Mouse (Mus musculus): Measurements from ENCODE around the gene Fsip1. TPM values are rescaled to one million over a fixed set of nuclear protein-coding genes. Genes with fewer than 3 reads are reported as not detected.
A peak's percentile ranks its signal among the peaks of the same experiment; 100 is the strongest.
"Not testable (repeated sequence)": the region's sequence is repeated elsewhere in the genome, so short reads cannot be mapped to it uniquely, and the experiment has no call there.

Gene Fsip1
- not detected for total RNA-seq (2021)
- long read RNA-seq, experiment 1: 0 reads
- long read RNA-seq, experiment 2: 0 reads

DNA sequence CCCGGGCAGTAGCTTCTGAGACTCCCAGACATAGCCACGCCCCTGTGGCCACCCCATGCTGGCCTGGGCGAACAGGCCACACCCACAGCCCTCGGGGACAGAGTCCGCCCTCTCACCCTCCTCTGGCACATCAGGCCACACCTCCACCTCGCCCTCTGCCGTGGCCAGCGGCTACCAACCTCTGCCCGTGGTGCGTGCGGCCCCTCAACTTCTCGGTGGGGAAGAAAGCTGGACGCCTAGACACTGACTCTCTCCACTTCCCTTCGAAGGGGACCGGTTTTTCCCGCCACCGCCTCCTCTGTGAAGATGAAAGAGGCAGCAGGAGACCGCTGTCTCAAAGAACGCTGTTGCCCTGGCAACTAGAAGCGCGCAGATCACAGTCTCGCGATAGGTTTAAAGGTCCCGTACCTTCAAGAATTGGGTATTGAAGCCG lies at the start of gene Fsip1:
Gene Fsip1, minus strand, starts transcription at position 346 of the 433 bp plus-strand sequence.
- peak; percentile 85 for DNase-seq
- intact Hi-C loops (cut with DNase I): no loop called here
- no peak for TF ChIP-seq CTCF (IDR thresholded peaks at IDR 0.05)
- peak within 1 kb of the TSS; percentile 77 for H3K4me3 ChIP-seq
- H3K27ac ChIP-seq: no peak within 1 kb of the TSS

DNA sequence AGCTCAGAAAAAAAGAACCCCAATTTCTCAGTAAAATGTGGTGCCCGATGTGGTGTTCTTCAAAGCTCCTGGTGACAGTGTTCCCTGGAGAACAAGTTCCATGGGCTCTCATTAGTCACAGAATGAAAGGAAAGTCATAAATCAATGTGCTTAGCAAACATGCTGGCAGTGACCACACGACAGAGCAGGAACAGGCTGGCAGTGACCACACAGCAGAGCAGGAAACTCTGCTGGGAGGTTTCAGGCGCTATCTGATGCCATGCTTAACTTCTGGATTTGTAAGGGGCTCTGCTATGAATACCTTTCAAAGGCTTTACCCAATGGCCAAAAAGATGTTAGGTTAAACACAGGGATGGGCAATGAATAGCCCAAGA lies 49.7 kb upstream of the Fsip1 start:
- TF ChIP-seq CTCF (IDR thresholded peaks at IDR 0.05): no peak
- Histone ChIP-seq H3K27ac (no peak overlapping the region), H3K4me3 (no peak overlapping the region)
- intact Hi-C loops (cut with DNase I): no loop called here
- DNase-seq: no peak

DNA sequence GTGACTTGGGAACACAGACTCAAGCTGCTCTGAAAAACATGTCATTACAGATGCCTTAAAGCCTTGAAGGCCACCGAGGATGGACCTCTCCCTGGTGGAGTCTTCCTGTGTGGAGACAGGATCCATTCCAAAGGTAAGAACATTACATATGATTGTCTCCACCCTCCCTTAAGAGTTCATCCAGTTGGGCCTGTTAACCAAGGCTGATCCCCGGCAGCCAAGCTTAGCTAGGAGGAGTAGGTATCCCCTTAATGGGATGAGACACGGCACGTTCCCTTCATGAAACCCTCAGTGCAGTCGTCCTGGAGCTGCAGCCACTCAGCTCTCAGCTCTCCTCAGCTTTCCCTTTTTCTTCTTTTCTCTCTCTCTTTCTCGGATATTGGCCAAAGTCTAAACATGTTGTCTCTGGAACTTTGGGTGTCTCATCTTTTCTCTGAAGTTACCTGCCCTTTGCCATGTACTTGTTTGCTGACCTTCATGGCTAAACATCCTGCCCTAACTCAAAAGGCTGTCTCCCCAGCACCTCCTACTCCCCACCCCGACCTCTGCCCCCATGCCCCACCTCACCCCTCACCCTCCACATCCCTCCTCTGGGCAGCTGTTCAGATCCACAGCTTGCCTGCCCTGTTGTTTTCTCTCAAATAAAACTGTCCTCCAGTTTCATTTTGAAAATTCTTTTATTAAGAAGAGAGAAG lies 49.2 kb upstream of the Fsip1 start:
- no peak overlapping the region for H3K4me3 ChIP-seq
- H3K27ac ChIP-seq: no peak overlapping the region

DNA sequence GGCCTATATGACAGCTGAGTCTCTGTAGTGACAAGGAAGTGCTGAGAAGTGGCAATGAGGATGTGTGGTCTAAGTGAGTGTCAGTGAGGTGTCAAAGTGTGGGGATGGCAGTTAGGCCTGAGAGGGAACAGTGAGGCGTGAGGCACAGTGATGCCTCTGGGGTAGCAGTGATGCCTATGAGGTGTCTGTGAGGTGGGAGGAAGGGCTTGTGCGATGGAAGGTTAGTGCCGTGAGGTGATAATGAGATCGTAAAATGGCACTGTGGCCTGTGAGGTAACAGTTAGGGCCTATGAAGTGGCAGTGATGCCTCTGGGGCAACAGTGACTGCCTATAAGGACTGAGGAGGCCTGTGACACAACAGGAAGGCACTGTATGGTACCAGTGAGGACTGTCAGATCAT lies 46.7 kb upstream of the Fsip1 start:
- no peak overlapping the region for H3K27ac ChIP-seq
- no peak for TF ChIP-seq CTCF (IDR thresholded peaks at IDR 0.05)
- intact Hi-C loops (cut with DNase I): no loop called here
- no peak for DNase-seq
- H3K4me3 ChIP-seq: no peak overlapping the region

More for the DNA sequence above, 49.2 kb upstream of the Fsip1 start:
- TF ChIP-seq CTCF (IDR thresholded peaks at IDR 0.05): no peak
- DNase-seq: no peak
- intact Hi-C loops (cut with DNase I): no loop called here

DNA sequence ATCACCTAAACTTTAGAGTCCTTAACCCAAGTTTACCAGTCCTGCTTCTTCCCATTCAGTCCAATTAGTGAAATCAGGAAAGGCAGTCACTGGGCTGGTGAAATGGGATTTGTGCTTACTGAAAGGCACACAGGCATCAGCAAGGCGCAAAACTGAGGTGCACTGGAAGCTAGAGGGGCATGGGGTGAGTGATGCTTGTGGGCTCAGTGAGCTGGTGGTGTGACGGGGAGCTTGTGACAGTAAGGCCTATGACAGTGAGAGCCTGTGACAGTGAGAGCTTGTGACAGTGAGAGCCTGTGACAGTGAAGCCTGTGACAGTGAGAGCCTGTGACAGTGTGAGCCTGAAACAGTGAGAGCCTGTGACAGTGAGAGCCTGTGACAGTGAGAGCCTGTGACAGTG lies 44.9 kb upstream of the Fsip1 start:
- no peak overlapping the region for H3K27ac ChIP-seq
- DNase-seq: no peak
- no peak overlapping the region for H3K4me3 ChIP-seq
- intact Hi-C loops (cut with DNase I): no loop called here
- TF ChIP-seq CTCF (IDR thresholded peaks at IDR 0.05): no peak

DNA sequence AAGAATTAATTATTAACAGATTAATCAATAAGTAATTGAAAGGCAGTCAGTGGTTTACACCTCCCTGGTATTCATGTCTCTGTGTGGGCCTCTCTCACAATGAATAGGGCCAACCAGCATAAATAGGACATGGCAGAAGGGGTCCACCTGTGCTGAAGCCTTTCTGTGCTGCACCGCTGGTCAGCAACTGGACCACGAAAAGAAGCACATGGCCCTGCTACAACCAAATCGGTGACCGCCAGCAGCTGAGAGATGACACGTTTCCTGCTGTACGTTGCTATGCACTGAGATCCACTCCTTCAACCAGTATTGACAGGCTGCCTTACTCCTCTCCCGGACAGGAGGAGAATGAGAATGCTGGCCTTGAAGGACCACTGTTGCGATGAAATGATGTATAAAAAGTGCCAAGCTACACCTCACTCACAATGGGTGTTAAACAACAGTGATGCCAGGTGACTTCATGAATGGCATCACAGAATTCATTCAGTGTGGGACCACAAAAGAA lies 44.3 kb upstream of the Fsip1 start:
- Histone ChIP-seq H3K27ac (no peak overlapping the region), H3K4me3 (no peak overlapping the region)
- intact Hi-C loops (cut with DNase I): no loop called here
- DNase-seq: no peak
- TF ChIP-seq CTCF (IDR thresholded peaks at IDR 0.05): no peak

DNA sequence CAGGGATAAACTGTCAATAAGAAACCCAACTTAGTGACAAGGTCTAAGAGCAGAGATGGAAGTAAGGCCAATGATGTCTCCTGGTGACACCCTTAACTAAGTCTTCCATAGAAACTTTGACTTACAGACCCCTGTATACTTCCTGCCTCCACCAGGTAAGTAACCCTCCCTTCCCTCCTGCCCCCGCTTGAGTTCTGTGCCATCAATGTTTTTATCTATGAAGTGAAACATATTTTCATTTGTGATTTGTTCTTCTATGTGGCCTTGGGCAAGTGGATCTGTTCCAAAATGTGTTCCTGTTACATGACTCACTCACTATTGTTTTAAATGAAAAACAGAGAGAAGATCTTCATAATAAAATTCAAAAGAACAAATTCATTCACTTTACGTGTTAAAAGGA lies 43.2 kb upstream of the Fsip1 start:
- DNase-seq: no peak
- intact Hi-C loops (cut with DNase I): no loop called here
- no peak for TF ChIP-seq CTCF (IDR thresholded peaks at IDR 0.05)
- no peak overlapping the region for H3K27ac ChIP-seq
- no peak overlapping the region for H3K4me3 ChIP-seq

DNA sequence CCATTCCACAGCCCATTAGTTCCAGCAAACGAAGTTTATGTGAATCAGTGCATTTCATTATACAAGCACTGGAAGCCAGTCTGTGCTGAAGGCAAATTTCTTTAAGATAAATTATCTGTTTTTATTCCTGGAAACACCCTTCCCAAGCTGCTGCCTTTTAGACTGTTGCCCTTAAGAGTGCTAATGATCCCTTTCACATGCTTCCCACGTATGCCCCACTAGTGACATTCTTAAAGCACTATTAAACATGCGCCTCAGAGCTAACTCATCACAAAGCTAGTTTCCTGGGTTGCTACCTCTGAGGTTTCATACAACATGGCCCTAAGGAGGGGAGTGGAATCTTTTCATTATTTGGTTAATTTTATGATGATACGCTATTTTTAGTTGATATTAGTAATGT lies 41.8 kb upstream of the Fsip1 start:
- Histone ChIP-seq H3K27ac (no peak overlapping the region; the same call in 1 of the 2 replicates), H3K4me3 (no peak overlapping the region)
- no peak for DNase-seq
- TF ChIP-seq CTCF (IDR thresholded peaks at IDR 0.05): no peak
- intact Hi-C loops (cut with DNase I): no loop called here

DNA sequence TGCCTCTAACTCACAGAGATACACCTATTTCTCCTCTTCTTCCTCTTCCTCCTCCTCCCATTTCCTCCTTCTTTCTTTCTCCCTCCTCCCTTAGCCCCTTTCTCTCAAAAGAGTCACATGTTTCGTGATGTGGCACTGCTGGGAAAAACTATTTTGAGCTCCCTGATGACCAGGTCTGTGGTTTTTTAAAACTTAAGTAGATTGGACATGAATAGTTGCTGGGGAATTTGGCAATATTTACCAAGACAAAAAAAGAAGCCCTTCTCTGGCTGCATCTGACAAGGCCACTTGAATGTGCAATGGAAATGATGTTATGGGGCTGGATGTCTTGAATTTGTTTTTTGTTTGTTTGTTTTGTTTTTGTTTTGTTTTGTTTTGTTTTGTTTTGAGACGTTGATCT lies 41.2 kb upstream of the Fsip1 start:
- DNase-seq: no peak
- no peak overlapping the region for H3K4me3 ChIP-seq
- intact Hi-C loops (cut with DNase I): no loop called here
- peak overlapping the region; percentile 24; the same call in 1 of the 2 replicates for H3K27ac ChIP-seq
- TF ChIP-seq CTCF (IDR thresholded peaks at IDR 0.05): no peak

DNA sequence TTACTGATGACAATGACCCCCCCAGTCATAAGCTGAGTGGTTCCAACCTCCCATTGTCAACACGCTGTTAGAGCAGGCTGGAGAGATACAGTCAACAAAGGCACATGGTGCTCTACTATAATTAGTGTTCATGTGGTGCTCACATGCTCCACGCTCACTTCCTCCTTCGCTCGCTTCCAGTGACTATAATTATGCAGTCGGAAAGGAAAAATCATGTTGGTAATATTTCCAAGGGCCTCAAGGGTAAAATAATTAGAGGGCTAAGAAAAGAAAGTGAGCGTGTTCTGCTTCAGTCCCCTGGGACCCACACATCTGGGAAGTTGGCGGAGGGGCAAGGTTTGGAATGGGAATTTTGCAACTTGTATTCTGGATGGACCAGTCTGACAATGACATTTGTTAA lies 38.7 kb upstream of the Fsip1 start:
- no peak overlapping the region for H3K4me3 ChIP-seq
- intact Hi-C loops (cut with DNase I): no loop called here
- no peak for TF ChIP-seq CTCF (IDR thresholded peaks at IDR 0.05)
- DNase-seq: peak; percentile 52
- peak overlapping the region; percentile 7; the same call in 1 of the 2 replicates for H3K27ac ChIP-seq

DNA sequence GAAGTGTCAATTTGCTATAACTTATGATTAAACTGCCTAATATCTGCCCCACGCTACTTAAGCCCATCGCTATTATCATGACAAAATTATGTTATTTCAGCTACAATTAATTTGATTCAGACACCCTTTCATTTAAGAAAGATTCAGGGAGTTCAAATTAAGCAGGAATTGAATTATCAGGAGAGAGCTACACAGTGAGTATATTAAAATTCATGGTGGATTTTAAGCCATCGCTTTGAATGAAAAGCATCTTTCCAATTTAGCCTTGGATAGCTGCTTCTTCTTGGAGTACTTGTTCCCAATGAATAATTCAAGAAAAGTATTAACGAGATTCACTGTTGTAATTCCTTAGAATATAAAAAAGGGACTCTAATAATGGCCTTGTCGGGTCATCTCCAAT lies 36.8 kb upstream of the Fsip1 start:
- TF ChIP-seq CTCF (IDR thresholded peaks at IDR 0.05): no peak
- intact Hi-C loops (cut with DNase I): no loop called here

DNA sequence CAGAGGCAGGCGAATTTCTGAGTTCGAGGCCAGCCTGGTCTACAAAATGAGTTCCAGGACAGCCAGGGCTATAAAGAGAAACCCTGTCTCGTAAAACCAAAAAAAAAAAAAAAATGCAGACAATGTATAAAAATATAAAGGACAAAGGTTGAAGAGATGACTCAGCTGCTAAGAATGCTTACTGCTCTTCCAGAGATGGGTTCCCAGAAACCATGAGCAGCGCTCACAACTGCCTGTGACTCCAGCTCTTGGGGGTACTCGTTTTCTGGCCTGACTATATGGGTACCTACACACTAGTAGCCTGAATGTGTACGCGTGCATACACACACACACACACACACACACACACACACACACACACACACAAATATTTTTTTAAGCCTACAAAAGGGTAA lies 32.3 kb upstream of the Fsip1 start:
- H3K27ac ChIP-seq; intact Hi-C loops (cut with DNase I); H3K4me3 ChIP-seq; DNase-seq: not testable (repeated sequence)

More for the DNA sequence above, 36.8 kb upstream of the Fsip1 start:
- Histone ChIP-seq H3K27ac (no peak overlapping the region), H3K4me3 (no peak overlapping the region)
- DNase-seq: no peak

DNA sequence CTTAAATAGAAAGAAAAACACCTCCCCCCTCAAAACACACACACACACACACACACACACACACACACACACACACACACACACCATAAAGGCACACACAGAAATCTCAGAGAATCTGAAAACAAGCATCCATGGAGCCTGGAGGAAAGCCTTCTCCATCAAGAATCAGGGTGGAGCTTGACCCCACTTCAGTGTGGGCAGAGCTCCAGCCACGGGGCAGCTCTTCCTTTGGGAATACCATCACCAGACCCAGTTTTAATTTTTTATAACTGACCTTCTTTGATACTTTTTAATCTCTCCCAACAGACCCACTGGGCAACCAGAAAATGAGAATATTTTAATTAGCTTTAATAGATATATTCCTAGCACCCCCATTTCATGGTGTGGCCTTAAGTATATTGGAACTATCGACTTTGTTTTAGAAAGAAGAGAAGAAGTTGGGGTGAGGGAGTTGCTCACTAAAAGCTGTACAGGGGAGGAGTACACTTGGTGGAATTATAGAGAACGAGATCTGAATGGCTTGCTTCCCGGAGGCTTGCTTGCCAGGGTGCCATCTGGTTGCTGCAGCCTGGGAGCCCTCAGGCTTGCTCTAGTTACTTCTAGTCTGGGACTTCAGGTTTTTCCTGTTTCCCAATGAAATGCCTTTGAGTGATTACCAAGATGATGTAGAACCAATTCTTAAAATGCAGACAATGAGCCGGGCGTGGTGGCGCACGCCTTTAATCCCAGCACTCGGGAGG lies 31.7 kb upstream of the Fsip1 start:
- no peak for DNase-seq
- Histone ChIP-seq H3K4me3 (no peak overlapping the region), H3K27ac (no peak overlapping the region)
- intact Hi-C loops (cut with DNase I): no loop called here
- no peak for TF ChIP-seq CTCF (IDR thresholded peaks at IDR 0.05)
